Mouse (Mus musculus): ENCODE data around the gene Pced1a. TPM values are rescaled to one million over a fixed set of nuclear protein-coding genes. Genes with fewer than 3 reads are reported as not detected.
A peak's percentile ranks its signal among the peaks of the same experiment; 100 is the strongest.

Gene Pced1a
- 9.0 and 11.3 TPM in 2 replicates for polyA plus RNA-seq (2014; fragmentation: Nextera tagmentation; extraction: Ambion mirVana)

GRCm38 (mm10) chr2:130424126-130424853 is at the start of gene Pced1a, which contains the start of gene Vps16:
Pced1a (minus strand) TSS chr2:130424701.
Vps16 (plus strand) TSS chr2:130424339.
- peak; percentile 95 for ATAC-seq (ENCODE audit: low FRiP score)
- Histone ChIP-seq H3K4me1 (replicated peaks; ENCODE audit: control insufficient read depth, insufficient read depth, low read length) (peaks cover 21% of the 10 kb centered on the region), H3K27me3 (ENCODE audit: control insufficient read depth, insufficient read depth, low read length) (no peaks in the 10 kb centered on the region), H3K36me3 (replicated peaks; ENCODE audit: control insufficient read depth, insufficient read depth) (peaks cover 10% of the 10 kb centered on the region; the same call in 1 of the 2 replicates), H3K9ac (peak within 1 kb of the TSS; percentile 84), H3K4me3 (replicated peaks; ENCODE audit: low read length) (peak within 1 kb of the TSS; percentile 72), H3K4me2 (replicated peaks) (peak within 1 kb of the TSS; percentile 61), H3K9me3 (ENCODE audit: control insufficient read depth, low read length) (no peaks in the 10 kb centered on the region), H3K27ac (peak within 1 kb of the TSS; percentile 90)
- DNase-seq (ENCODE audit: low spot score), result peak; percentile 92
- WGBS, result under 1% methylated on average over 58 of the region's 58 CpGs

GRCm38 (mm10) chr2:130472908-130473510 is 48.5 kb upstream of the Pced1a start:
- H3K9ac ChIP-seq, result no peak overlapping the region
- 81% methylated on average over 8 of the region's 8 CpGs for WGBS
- no peaks in the 10 kb centered on the region for H3K36me3 ChIP-seq (replicated peaks; ENCODE audit: control insufficient read depth, insufficient read depth)
- DNase-seq (ENCODE audit: low spot score), result no peak
- ATAC-seq (ENCODE audit: low FRiP score), result no peak
- H3K27ac ChIP-seq, result no peak overlapping the region
- H3K9me3 ChIP-seq (ENCODE audit: control insufficient read depth, low read length), result peaks cover 2% of the 10 kb centered on the region; the same call in 1 of the 2 replicates
- H3K4me1 ChIP-seq (replicated peaks; ENCODE audit: control insufficient read depth, insufficient read depth, low read length), result peaks cover 21% of the 10 kb centered on the region
- no peak overlapping the region for H3K4me2 ChIP-seq (replicated peaks)
- no peaks in the 10 kb centered on the region for H3K27me3 ChIP-seq (ENCODE audit: control insufficient read depth, insufficient read depth, low read length)
- no peak overlapping the region for H3K4me3 ChIP-seq (replicated peaks; ENCODE audit: low read length)

- no peak overlapping the region for H3K4me3 ChIP-seq (replicated peaks; ENCODE audit: low read length)
- ATAC-seq (ENCODE audit: low FRiP score) (no peak), DNase-seq (ENCODE audit: low spot score) (no peak)
- H3K4me1 ChIP-seq (replicated peaks; ENCODE audit: control insufficient read depth, insufficient read depth, low read length), result peaks cover 18% of the 10 kb centered on the region
- 58% methylated on average over 2 of the region's 2 CpGs for WGBS
- no peaks in the 10 kb centered on the region for H3K9me3 ChIP-seq (ENCODE audit: control insufficient read depth, low read length)
- H3K36me3 ChIP-seq (replicated peaks; ENCODE audit: control insufficient read depth, insufficient read depth), result no peaks in the 10 kb centered on the region
- no peak overlapping the region for H3K4me2 ChIP-seq (replicated peaks)
- no peaks in the 10 kb centered on the region for H3K27me3 ChIP-seq (ENCODE audit: control insufficient read depth, insufficient read depth, low read length)
- no peak overlapping the region; the same call in 1 of the 2 replicates for H3K27ac ChIP-seq
- H3K9ac ChIP-seq, result no peak overlapping the region
Observed at GRCm38 (mm10) chr2:130469935-130470334, 45.4 kb upstream of the Pced1a start.

GRCm38 (mm10) chr2:130469366-130469765 is 44.9 kb upstream of the Pced1a start:
- ATAC-seq (ENCODE audit: low FRiP score) (no peak), DNase-seq (ENCODE audit: low spot score) (peak; percentile 58)
- Histone ChIP-seq H3K4me1 (replicated peaks; ENCODE audit: control insufficient read depth, insufficient read depth, low read length) (peaks cover 18% of the 10 kb centered on the region), H3K9ac (no peak overlapping the region), H3K27me3 (ENCODE audit: control insufficient read depth, insufficient read depth, low read length) (no peaks in the 10 kb centered on the region), H3K4me2 (replicated peaks) (peak overlapping the region; percentile 16; the same call in 1 of the 2 replicates), H3K27ac (no peak overlapping the region), H3K4me3 (replicated peaks; ENCODE audit: low read length) (no peak overlapping the region), H3K36me3 (replicated peaks; ENCODE audit: control insufficient read depth, insufficient read depth) (no peaks in the 10 kb centered on the region), H3K9me3 (ENCODE audit: control insufficient read depth, low read length) (no peaks in the 10 kb centered on the region)
- 14% methylated on average over 4 of the region's 4 CpGs for WGBS

- no peaks in the 10 kb centered on the region for H3K9me3 ChIP-seq (ENCODE audit: control insufficient read depth, low read length)
- peaks cover 18% of the 10 kb centered on the region for H3K4me1 ChIP-seq (replicated peaks; ENCODE audit: control insufficient read depth, insufficient read depth, low read length)
- no peak overlapping the region for H3K4me2 ChIP-seq (replicated peaks)
- DNase-seq (ENCODE audit: low spot score) (no peak), ATAC-seq (ENCODE audit: low FRiP score) (no peak)
- H3K36me3 ChIP-seq (replicated peaks; ENCODE audit: control insufficient read depth, insufficient read depth), result no peaks in the 10 kb centered on the region
- 90% methylated on average over 1 of the region's 1 CpGs for WGBS
- H3K27me3 ChIP-seq (ENCODE audit: control insufficient read depth, insufficient read depth, low read length), result no peaks in the 10 kb centered on the region
- no peak overlapping the region for H3K4me3 ChIP-seq (replicated peaks; ENCODE audit: low read length)
- H3K9ac ChIP-seq, result no peak overlapping the region
- H3K27ac ChIP-seq, result no peak overlapping the region
Observed at GRCm38 (mm10) chr2:130466438-130466837, 41.9 kb upstream of the Pced1a start.

GRCm38 (mm10) chr2:130461287-130462071 is 37.0 kb upstream of the Pced1a start:
- DNase-seq (ENCODE audit: low spot score), result no peak
- Histone ChIP-seq H3K9me3 (ENCODE audit: control insufficient read depth, low read length) (no peaks in the 10 kb centered on the region), H3K4me2 (replicated peaks) (no peak overlapping the region), H3K4me1 (replicated peaks; ENCODE audit: control insufficient read depth, insufficient read depth, low read length) (no peaks in the 10 kb centered on the region), H3K36me3 (replicated peaks; ENCODE audit: control insufficient read depth, insufficient read depth) (no peaks in the 10 kb centered on the region), H3K9ac (no peak overlapping the region), H3K27ac (no peak overlapping the region), H3K4me3 (replicated peaks; ENCODE audit: low read length) (no peak overlapping the region), H3K27me3 (ENCODE audit: control insufficient read depth, insufficient read depth, low read length) (no peaks in the 10 kb centered on the region)
- ATAC-seq (ENCODE audit: low FRiP score), result no peak
- WGBS, result 85% methylated on average over 15 of the region's 15 CpGs

GRCm38 (mm10) chr2:130459576-130459975 is 35.1 kb upstream of the Pced1a start:
- Histone ChIP-seq H3K4me3 (replicated peaks; ENCODE audit: low read length) (no peak overlapping the region), H3K27ac (no peak overlapping the region), H3K4me2 (replicated peaks) (no peak overlapping the region), H3K36me3 (replicated peaks; ENCODE audit: control insufficient read depth, insufficient read depth) (no peaks in the 10 kb centered on the region), H3K4me1 (replicated peaks; ENCODE audit: control insufficient read depth, insufficient read depth, low read length) (no peaks in the 10 kb centered on the region), H3K9me3 (ENCODE audit: control insufficient read depth, low read length) (no peaks in the 10 kb centered on the region), H3K27me3 (ENCODE audit: control insufficient read depth, insufficient read depth, low read length) (no peaks in the 10 kb centered on the region), H3K9ac (no peak overlapping the region)
- DNase-seq (ENCODE audit: low spot score) (no peak), ATAC-seq (ENCODE audit: low FRiP score) (no peak)
- 92% methylated on average over 3 of the region's 3 CpGs for WGBS

- DNase-seq (ENCODE audit: low spot score) (no peak), ATAC-seq (ENCODE audit: low FRiP score) (no peak)
- WGBS, result 92% methylated on average over 3 of the region's 3 CpGs
- Histone ChIP-seq H3K4me3 (replicated peaks; ENCODE audit: low read length) (no peak overlapping the region), H3K4me2 (replicated peaks) (no peak overlapping the region), H3K36me3 (replicated peaks; ENCODE audit: control insufficient read depth, insufficient read depth) (no peaks in the 10 kb centered on the region), H3K9ac (no peak overlapping the region), H3K27ac (no peak overlapping the region), H3K4me1 (replicated peaks; ENCODE audit: control insufficient read depth, insufficient read depth, low read length) (peaks cover 7% of the 10 kb centered on the region; the same call in 1 of the 2 replicates), H3K27me3 (ENCODE audit: control insufficient read depth, insufficient read depth, low read length) (no peaks in the 10 kb centered on the region), H3K9me3 (ENCODE audit: control insufficient read depth, low read length) (no peaks in the 10 kb centered on the region)
Observed at GRCm38 (mm10) chr2:130457871-130458270, 33.4 kb upstream of the Pced1a start.

GRCm38 (mm10) chr2:130454748-130455370 is 30.4 kb upstream of the Pced1a start:
- DNase-seq (ENCODE audit: low spot score), result no peak

More at GRCm38 (mm10) chr2:130454748-130455370, 30.4 kb upstream of the Pced1a start:
- Histone ChIP-seq H3K9me3 (ENCODE audit: control insufficient read depth, low read length) (no peaks in the 10 kb centered on the region), H3K27me3 (ENCODE audit: control insufficient read depth, insufficient read depth, low read length) (no peaks in the 10 kb centered on the region), H3K4me1 (replicated peaks; ENCODE audit: control insufficient read depth, insufficient read depth, low read length) (peaks cover 29% of the 10 kb centered on the region), H3K36me3 (replicated peaks; ENCODE audit: control insufficient read depth, insufficient read depth) (no peaks in the 10 kb centered on the region), H3K9ac (no peak overlapping the region), H3K27ac (no peak overlapping the region), H3K4me3 (replicated peaks; ENCODE audit: low read length) (no peak overlapping the region), H3K4me2 (replicated peaks) (no peak overlapping the region)
- no peak for ATAC-seq (ENCODE audit: low FRiP score)
- WGBS, result 61% methylated on average over 6 of the region's 6 CpGs

Data from hindbrain, embryonic 14.5 days (tissue).